Mouse (Mus musculus) heart, embryonic 13.5 days (tissue): ENCODE measurements around the gene Tspan31. TPM values are rescaled to one million over a fixed set of nuclear protein-coding genes. Genes with fewer than 3 reads are reported as not detected.
"Not testable (repeated sequence)": the region's sequence is repeated elsewhere in the genome, so short reads cannot be mapped to it uniquely, and the experiment has no call there.

Experiments used
- ATAC-seq: fragments of 200-750 bp; cut with Nextera tagmentation; 2 replicates; pipeline ENCODE4 v1.8.0; 2017; ENCODE audit warnings: moderate TSS enrichment; ENCODE audit not compliant: insufficient number of reproducible peaks, low FRiP score, low TSS enrichment; ENCODE audit errors: extremely low read depth
- H3K27ac ChIP-seq: fragments of 300-500 bp; sonication (generic); replicated peaks from 2 replicates; pipeline ENCODE4 v1.5.1; 2015; ENCODE audit warnings: moderate library complexity, mild to moderate bottlenecking, inconsistent platforms
- H3K27me3 ChIP-seq: fragments of 300-500 bp; sonication (generic); replicated peaks from 2 replicates; pipeline ENCODE4 v1.6.1; 2015; ENCODE audit warnings: mild to moderate bottlenecking, inconsistent platforms
- H3K36me3 ChIP-seq: fragments of 300-500 bp; sonication (generic); 2 replicates; pipeline ENCODE4 v1.6.1; 2015; ENCODE audit warnings: mild to moderate bottlenecking, inconsistent platforms
- H3K4me1 ChIP-seq: fragments of 300-500 bp; sonication (generic); 2 replicates; pipeline ENCODE4 v1.6.1; 2015; ENCODE audit warnings: inconsistent platforms
- H3K4me2 ChIP-seq: fragments of 300-500 bp; sonication (generic); 2 replicates; pipeline ENCODE4 v1.6.1; 2015; ENCODE audit warnings: inconsistent platforms, mild to moderate bottlenecking, moderate library complexity
- H3K4me3 ChIP-seq: fragments of 300-500 bp; sonication (generic); 2 replicates; pipeline ENCODE4 v1.5.1; 2015; ENCODE audit warnings: moderate library complexity, mild to moderate bottlenecking, inconsistent platforms
- H3K9ac ChIP-seq: fragments of 300-500 bp; sonication (generic); 2 replicates; pipeline ENCODE4 v1.6.1; 2015; ENCODE audit warnings: inconsistent platforms, mild to moderate bottlenecking, moderate library complexity
- H3K9me3 ChIP-seq: fragments of 300-500 bp; sonication (generic); 2 replicates; pipeline ENCODE4 v1.6.1; 2016; ENCODE audit warnings: inconsistent platforms
- WGBS: fragments of 180-500 bp; shearing (Covaris S2); methylation state at CpG from one replicate; pipeline ENCODE4 v1.1.7; 2015; ENCODE audit warnings: mixed read lengths; 5-methylcytosine and 5-hydroxymethylcytosine counted together
- polyA plus RNA-seq: library from polyadenylated mRNA; unstranded; fragments of >200 nt; fragmentation: Nextera tagmentation; extraction: Ambion mirVana; gene quantifications from 2 replicates; pipeline ENCODE4 v1.2.1, GENCODE M21; 2015

Gene Tspan31
- polyA plus RNA-seq, 1 experiment from 2014 or later, result 110 TPM

DNA sequence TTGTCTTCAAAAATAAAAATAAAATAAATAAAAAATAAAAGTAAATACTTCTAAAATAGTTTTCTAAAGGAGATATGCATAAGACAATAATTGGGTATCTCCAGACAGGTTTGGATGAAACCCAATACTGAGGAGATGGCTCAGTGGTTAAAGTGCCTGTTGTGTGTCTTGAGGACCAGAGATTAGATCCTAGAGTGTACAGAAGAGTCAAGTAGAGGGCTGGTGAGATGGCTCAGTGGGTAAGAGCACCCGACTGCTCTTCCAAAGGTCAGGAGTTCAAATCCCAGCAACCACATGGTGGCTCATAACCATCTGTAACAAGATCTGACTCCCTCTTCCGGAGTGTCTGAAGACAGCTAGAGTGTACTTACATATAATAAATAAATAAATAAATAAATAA lies 2.9 kb upstream of the Tspan31 start:
- not testable (repeated sequence) for H3K4me3 ChIP-seq, H3K9ac ChIP-seq

DNA sequence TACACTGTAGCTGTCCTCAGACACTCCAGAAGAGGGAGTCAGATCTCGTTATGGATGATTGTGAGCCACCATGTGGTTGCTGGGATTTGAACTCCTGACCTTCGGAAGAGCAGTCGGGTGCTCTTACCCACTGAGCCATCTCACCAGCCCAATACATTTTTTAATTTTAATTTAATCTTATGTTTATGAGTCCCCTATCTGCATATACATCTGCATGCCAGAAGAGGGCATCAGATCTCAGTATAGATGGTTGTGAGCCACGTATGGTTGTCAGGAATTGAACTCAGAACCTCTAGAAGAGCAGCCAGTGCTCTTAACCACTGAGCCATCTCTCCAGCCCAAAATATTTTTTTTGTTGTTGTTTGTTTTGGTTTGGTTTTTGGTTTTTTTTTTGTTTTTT lies 2.2 kb upstream of the Tspan31 start:
- 76% methylated on average over 4 of the region's 4 CpGs for WGBS
- H3K27ac ChIP-seq, ATAC-seq: not testable (repeated sequence)

More for the DNA sequence above, 2.9 kb upstream of the Tspan31 start:
- WGBS, result 70% methylated on average over 2 of the region's 2 CpGs
- H3K4me2 ChIP-seq, ATAC-seq, H3K36me3 ChIP-seq, H3K27ac ChIP-seq, H3K9me3 ChIP-seq: not testable (repeated sequence)
- H3K4me1 ChIP-seq, result peaks cover 20% of the 10 kb centered on the region
- H3K27me3 ChIP-seq, result peaks cover 38% of the 10 kb centered on the region

DNA sequence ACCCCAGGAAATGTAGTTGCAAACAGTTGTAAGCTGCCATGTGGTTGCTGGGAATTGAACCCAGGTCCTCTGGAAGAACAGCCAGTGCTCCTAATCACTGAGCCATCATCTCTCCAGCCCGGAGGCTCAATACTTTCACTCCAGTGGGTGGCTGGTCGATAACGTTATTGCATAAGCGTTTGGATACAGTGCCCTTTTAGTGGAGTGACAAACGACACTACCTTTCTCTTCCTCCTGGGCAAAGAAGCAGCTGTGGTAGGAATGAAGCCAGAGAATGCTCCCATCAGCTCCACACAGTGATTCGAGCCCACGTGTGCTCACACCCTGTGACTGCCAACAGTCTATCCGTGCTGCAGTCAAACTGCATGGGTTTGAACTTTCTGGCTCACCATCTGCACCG lies 1.1 kb upstream of the Tspan31 start:
- 71% methylated on average over 9 of the region's 9 CpGs for WGBS
- Histone ChIP-seq H3K9me3 (no peaks in the 10 kb centered on the region), H3K4me3 (peak overlapping the region; percentile 84), H3K27ac (no peak overlapping the region), H3K4me1 (peaks cover 25% of the 10 kb centered on the region), H3K4me2 (peak overlapping the region; percentile 95), H3K27me3 (peaks cover 20% of the 10 kb centered on the region), H3K36me3 (peaks cover 25% of the 10 kb centered on the region), H3K9ac (peak overlapping the region; percentile 87)
- ATAC-seq, result no peak

More for the DNA sequence above, 2.2 kb upstream of the Tspan31 start:
- H3K9ac ChIP-seq, H3K4me2 ChIP-seq, H3K9me3 ChIP-seq, H3K4me3 ChIP-seq: not testable (repeated sequence)
- H3K27me3 ChIP-seq, result peaks cover 31% of the 10 kb centered on the region
- H3K36me3 ChIP-seq, result peaks cover 15% of the 10 kb centered on the region
- H3K4me1 ChIP-seq, result peaks cover 20% of the 10 kb centered on the region

DNA sequence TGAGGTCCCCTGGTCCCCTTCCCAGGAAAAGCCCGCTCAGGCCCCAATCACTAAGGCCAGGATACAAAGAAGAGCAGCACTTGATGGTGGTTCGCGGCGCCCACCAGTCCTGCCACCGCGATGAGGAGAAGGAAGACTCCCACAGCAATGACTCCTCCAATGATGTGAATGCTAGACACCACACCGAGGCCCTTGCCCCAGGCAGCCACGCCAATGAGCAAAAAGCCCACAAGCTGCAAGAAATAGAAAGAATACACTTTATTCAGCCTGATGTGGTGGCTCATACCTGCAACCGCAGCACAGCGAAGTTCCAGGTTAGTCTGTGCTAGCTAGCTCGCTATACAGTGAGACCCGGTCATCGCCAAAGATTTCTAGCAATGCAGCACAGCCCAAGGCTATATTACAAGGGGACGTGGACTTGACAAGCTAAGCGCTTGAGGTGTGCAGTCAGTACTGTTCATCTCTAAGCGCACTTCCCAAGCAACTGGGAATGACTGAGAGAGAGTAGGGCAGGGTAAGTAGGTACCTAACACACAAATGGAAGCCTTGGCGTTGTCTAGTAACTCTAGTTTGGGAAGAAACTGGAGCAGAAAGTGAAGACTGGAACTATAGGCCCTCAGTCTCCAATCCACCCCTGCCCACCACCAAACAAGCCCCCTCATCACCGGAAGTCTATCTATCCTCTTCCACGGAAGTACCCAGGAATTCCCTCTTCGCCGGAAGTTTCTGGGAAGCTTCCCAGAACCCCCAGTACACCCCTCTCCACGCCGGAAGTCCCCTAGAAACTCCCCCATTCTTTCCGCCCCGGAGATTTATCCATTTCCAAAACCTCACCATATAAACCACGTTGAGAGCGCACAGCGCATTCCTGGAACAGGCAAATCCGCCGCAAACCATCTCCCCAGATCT lies 529 bp downstream of the Tspan31 start:
- H3K4me1 ChIP-seq, result peaks cover 41% of the 10 kb centered on the region
- no peaks in the 10 kb centered on the region for H3K9me3 ChIP-seq
- H3K4me3 ChIP-seq, result peak overlapping the region; percentile 84
- peak overlapping the region; percentile 89 for H3K9ac ChIP-seq
- WGBS, result 7% methylated on average over 30 of the region's 30 CpGs
- H3K36me3 ChIP-seq, result peaks cover 42% of the 10 kb centered on the region
- ATAC-seq, result 0 out of 2 replicates have a peak, but pooled peaks have one; percentile 7
- peaks cover 5% of the 10 kb centered on the region; the same call in 1 of the 2 replicates for H3K27me3 ChIP-seq
- peak overlapping the region; percentile 95 for H3K4me2 ChIP-seq
- peak overlapping the region; percentile 92 for H3K27ac ChIP-seq

DNA sequence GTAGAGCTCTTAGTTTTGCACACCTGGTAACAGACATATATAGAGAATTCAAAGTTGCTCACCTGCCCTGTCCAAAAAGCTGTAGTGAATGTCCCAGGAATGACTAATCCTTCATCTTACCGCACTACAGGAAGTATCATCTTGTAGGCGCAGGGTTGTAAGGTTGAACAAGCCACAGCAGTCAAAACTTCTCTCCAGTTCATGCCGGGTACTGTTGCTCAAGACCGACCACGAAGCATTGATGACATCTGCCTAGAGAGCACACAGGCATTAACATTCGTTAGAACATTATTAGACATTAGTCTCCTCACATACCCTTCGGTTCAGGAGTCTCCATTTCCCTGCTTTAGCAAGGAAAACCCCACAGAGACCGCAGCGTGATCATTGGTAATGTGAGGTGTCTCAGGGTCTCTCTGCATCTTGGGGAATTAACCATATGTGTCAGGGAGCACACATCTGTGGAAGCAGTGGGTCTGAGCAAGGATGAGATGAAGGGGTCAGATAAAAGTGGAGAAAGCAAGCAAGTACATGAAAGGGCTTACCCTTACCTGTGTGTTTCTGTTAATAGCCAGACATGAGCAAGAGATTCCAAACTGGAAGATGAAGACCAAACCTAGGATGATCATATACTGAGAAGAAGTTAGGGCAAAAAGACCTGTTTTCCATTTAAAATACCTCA lies 1.6 kb downstream of the Tspan31 start:
- no peak for ATAC-seq
- Histone ChIP-seq H3K27me3 (peaks cover 2% of the 10 kb centered on the region; the same call in 1 of the 2 replicates), H3K27ac (peak overlapping the region; percentile 92; the same call in 1 of the 2 replicates), H3K9me3 (no peaks in the 10 kb centered on the region), H3K4me1 (peaks cover 43% of the 10 kb centered on the region), H3K36me3 (peaks cover 43% of the 10 kb centered on the region), H3K4me2 (peak overlapping the region; percentile 95), H3K4me3 (peak overlapping the region; percentile 84), H3K9ac (peak overlapping the region; percentile 89)
- WGBS, result 79% methylated on average over 9 of the region's 9 CpGs

DNA sequence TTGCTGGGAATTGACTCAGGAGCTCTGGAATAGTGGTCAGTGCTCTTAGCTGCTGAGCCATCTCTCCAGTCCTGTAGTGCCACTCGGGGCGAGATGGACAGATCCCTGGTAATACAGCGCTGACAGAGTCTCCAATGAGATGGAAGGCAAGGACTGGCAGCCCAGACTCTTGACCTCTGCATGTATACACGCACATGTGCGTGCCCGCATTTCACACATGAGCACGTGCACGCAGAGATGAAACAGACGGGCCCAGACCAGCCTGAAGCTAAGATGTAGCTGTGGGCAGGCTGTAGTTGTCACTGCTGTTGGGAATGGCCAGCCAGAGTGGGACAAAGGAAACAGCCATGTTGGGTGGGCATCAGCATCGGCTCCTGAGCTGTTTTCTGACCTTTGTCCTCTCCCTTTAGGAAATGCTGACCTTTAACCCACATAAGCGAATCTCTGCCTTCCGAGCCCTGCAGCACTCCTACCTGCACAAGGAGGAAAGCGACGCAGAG lies 3.5 kb downstream of the Tspan31 start:
- Histone ChIP-seq H3K4me2 (no peak overlapping the region), H3K27ac (no peak overlapping the region), H3K4me1 (peaks cover 51% of the 10 kb centered on the region), H3K9me3 (no peaks in the 10 kb centered on the region), H3K9ac (no peak overlapping the region), H3K36me3 (peaks cover 43% of the 10 kb centered on the region), H3K27me3 (peaks cover 10% of the 10 kb centered on the region), H3K4me3 (no peak overlapping the region)
- ATAC-seq, result no peak
- WGBS, result 87% methylated on average over 14 of the region's 14 CpGs

DNA sequence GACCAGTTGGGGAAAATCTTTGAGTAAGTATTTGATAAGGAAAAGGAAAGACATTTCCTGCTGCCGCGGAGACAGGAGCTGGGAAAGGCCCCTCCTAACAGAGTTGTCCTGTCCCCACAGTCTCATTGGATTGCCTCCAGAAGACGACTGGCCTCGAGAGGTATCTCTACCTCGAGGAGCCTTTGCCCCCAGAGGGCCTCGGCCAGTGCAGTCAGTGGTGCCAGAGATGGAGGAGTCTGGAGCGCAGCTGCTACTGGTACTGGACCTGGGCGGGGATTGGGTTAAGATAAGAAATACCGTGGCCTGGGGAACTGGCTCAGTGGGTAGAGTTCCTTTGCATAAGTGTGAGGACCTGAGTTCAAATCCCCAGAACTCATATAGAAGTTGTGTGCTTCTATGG lies 4.1 kb downstream of the Tspan31 start:
- 47% methylated on average over 9 of the region's 9 CpGs for WGBS
- H3K36me3 ChIP-seq, result peaks cover 43% of the 10 kb centered on the region
- peaks cover 15% of the 10 kb centered on the region for H3K27me3 ChIP-seq
- no peak for ATAC-seq
- H3K9ac ChIP-seq, result no peak overlapping the region
- peaks cover 47% of the 10 kb centered on the region for H3K4me1 ChIP-seq
- H3K27ac ChIP-seq, result peak overlapping the region; percentile 30; the same call in 1 of the 2 replicates
- no peak overlapping the region for H3K4me2 ChIP-seq
- no peaks in the 10 kb centered on the region for H3K9me3 ChIP-seq
- H3K4me3 ChIP-seq, result no peak overlapping the region

DNA sequence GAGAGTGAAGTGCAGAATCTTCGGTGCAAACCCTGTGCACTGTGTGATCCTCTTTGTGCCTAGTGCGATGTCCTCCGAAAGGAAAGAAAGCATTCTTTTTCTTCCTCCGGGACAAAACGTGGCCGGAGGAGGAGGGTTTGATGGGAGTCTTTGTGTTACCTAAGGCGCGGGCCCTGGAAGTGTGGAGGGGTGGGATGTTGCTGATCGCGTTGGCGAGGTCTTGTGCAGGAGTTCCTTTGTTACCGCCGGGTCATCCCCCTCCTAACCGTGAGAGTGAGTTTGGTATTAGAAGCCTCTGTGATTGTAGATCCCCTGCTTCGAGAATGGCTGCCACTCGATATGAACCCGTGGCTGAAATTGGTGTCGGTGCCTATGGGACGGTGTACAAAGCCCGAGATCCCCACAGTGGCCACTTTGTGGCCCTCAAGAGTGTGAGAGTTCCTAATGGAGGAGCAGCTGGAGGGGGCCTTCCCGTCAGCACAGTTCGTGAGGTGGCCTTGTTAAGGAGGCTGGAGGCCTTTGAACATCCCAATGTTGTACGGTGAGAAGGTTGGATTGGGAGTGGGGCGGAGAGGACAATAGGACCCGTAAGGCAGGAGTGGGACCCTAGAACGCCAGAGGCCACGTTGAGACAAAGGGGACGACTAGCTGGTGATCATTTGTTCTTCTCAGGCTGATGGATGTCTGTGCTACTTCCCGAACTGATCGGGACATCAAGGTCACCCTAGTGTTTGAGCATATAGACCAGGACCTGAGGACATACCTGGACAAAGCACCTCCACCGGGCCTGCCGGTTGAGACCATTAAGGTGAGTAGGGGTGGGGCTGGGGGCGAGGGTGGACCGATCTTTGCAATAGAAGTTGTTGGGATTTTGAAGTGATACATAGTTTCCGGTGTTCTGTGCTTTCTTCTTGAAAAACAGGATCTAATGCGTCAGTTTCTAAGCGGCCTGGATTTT lies 5.9 kb downstream of the Tspan31 start:
- Histone ChIP-seq H3K27ac (peak overlapping the region; percentile 81), H3K4me2 (peak overlapping the region; percentile 89), H3K36me3 (peaks cover 43% of the 10 kb centered on the region), H3K9me3 (no peaks in the 10 kb centered on the region), H3K4me3 (peak overlapping the region; percentile 66), H3K9ac (peak overlapping the region; percentile 92), H3K27me3 (peaks cover 33% of the 10 kb centered on the region), H3K4me1 (peaks cover 48% of the 10 kb centered on the region)
- WGBS, result 12% methylated on average over 37 of the region's 37 CpGs
- no peak for ATAC-seq

DNA sequence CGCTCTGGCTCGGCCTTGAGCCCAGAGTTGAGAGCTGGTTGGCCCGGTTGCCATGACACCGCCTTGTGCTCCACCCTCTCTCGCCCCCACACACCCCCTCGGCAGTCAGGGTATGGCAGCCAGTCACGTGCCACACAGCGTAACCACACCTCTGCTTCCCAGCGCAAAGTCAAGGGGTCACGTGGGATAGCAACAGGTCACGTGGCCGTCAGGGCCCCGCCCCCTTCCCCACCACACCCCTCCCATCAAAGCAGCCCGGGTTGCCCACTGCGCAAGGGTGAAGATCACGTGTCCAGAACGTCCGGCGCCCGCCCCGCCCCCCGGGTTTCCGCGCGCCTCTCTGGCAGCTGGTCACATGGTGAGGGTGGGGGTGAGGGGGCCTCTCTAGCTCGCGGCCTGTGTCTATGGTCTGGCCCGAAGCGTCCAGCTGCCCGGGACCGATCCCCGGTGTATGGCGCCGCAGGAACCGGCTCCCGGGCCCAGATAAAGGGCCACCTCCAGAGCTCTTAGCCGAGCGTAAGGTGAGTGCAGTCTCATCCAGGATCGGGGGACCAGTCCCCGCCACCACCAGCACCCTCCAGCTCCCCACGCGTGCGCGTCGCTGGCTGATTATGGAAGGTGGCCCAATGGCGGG lies 6.7 kb downstream of the Tspan31 start, which contains the start of gene Cdk4:
TSS of gene Cdk4 (plus strand) at position 296 of the 634 bp plus-strand sequence.
- peaks cover 41% of the 10 kb centered on the region for H3K27me3 ChIP-seq
- peak within 1 kb of the TSS; percentile 81 for H3K27ac ChIP-seq
- peak; percentile 90 for ATAC-seq
- no peaks in the 10 kb centered on the region for H3K9me3 ChIP-seq
- WGBS, result under 1% methylated on average over 46 of the region's 46 CpGs
- peak within 1 kb of the TSS; percentile 66 for H3K4me3 ChIP-seq
- peak within 1 kb of the TSS; percentile 89 for H3K4me2 ChIP-seq
- peak within 1 kb of the TSS; percentile 92 for H3K9ac ChIP-seq
- peaks cover 39% of the 10 kb centered on the region for H3K36me3 ChIP-seq
- H3K4me1 ChIP-seq, result peaks cover 48% of the 10 kb centered on the region

DNA sequence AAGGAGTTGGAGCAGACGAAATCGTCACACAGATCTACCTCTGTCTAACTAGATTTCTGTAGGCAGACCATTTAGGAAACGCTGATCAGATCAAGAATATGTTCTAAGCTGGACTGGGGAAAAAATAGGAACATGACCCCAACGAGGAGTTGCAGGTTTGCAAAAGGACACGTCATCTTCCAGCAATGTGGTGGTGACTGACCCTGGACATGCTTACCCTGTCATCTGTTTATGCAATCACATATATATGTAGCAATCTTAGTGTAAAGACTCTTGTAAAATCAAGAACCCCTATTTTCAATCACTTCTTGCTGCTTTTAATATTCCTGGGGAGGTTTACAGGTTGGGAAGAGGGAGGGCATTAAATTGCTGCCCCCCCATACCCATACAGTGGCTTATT lies 7.6 kb downstream of the Tspan31 start:
- ATAC-seq, result no peak
- peak overlapping the region; percentile 69 for H3K4me2 ChIP-seq

More for the DNA sequence above, 7.6 kb downstream of the Tspan31 start:
- 61% methylated on average over 5 of the region's 5 CpGs for WGBS
- H3K9me3 ChIP-seq, result no peaks in the 10 kb centered on the region
- no peak overlapping the region for H3K27ac ChIP-seq
- H3K36me3 ChIP-seq, result peaks cover 30% of the 10 kb centered on the region
- H3K4me3 ChIP-seq, result no peak overlapping the region
- no peak overlapping the region for H3K9ac ChIP-seq
- H3K27me3 ChIP-seq, result peaks cover 50% of the 10 kb centered on the region
- H3K4me1 ChIP-seq, result peaks cover 52% of the 10 kb centered on the region
